8 mouse cellular contexts compared by ENCODE assay signal in the genomic region with DNA sequence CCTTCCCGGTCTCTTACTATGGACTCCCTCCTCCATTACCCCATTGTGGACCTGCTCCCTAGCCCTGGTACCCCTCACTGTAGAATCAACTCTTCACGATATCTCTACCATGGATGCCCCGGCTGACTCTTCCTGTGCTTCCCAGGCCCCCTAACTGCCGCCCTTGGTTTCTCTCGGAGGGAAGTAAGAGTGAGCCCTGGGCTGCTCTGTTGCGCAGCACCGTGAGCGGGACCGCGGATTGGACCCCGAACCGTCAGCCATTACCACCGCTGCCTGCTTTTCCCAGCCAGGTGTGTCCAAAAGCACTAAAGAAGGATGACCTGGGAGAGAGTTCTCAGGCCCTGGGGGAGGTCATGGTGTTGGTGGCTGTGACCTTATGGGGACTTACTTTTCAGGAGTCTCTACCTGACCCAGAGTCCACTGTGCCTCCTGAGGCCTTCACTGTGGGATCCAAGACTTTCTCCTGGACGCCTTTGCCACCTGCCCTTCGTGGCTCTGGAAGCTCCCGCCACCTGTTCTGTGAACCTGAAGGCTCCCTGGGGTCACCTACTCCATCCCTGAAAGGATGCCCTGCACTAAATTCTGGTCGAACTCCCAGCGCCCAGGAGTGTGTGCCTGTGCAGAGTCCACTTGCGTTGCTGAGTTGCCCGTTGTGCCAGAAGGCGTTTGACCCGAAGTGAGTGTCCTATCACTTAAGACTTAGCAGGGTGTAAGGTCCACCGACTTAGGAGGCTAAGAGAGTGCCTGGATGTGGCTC. TPM values are rescaled to one million over a fixed set of nuclear protein-coding genes. Genes with fewer than 3 reads are reported as not detected.
DNase-seq lines count a peak whose midpoint lies in the region; ATAC-seq and TF ChIP-seq lines count a peak whose summit lies in the region.

No protein-coding gene starts in this region.

- no peaks in the 10 kb centered on the region for H3K27me3 ChIP-seq in forebrain, embryonic 12.5 days
- no peaks in the 10 kb centered on the region for H3K27me3 ChIP-seq in intestine, embryonic 14.5 days (replicated peaks; ENCODE audit: control insufficient read depth, insufficient read depth, low read length)
- H3K27me3 ChIP-seq in liver, embryonic 16.5 days (ENCODE audit: control insufficient read depth, insufficient read depth, low read depth, low read length), result no peaks in the 10 kb centered on the region

- H3K9me3 ChIP-seq in forebrain, embryonic 12.5 days, result no peaks in the 10 kb centered on the region
- 0 out of 2 replicates have a peak, but pooled peaks cover 3% of the 10 kb centered on the region for H3K9me3 ChIP-seq in intestine, embryonic 14.5 days (ENCODE audit: control insufficient read depth, low read length)
- no peaks in the 10 kb centered on the region for H3K9me3 ChIP-seq in liver, embryonic 16.5 days (replicated peaks; ENCODE audit: control insufficient read depth, low read length)

- TF ChIP-seq POLR2A in bone marrow macrophage, adult 2 months (IDR thresholded peaks at IDR 0.05; ENCODE audit: borderline replicate concordance, low read depth, low read length), result no peak

- H3K27ac ChIP-seq in bone marrow macrophage, adult 2 months (ENCODE audit: insufficient read depth, low read depth, low read length), result peak overlapping the region; percentile 85
- H3K27ac ChIP-seq in forebrain, embryonic 12.5 days, result peak overlapping the region; percentile 99
- peak overlapping the region; percentile 98 for H3K27ac ChIP-seq in intestine, embryonic 14.5 days (ENCODE audit: low read depth)
- H3K27ac ChIP-seq in liver, embryonic 16.5 days (ENCODE audit: low read length), result peak overlapping the region; percentile 87

- peaks cover 13% of the 10 kb centered on the region for H3K4me1 ChIP-seq in bone marrow macrophage, adult 2 months (ENCODE audit: control insufficient read depth, insufficient read depth, low read length)
- peaks cover 33% of the 10 kb centered on the region for H3K4me1 ChIP-seq in forebrain, embryonic 12.5 days
- H3K4me1 ChIP-seq in intestine, embryonic 14.5 days (replicated peaks; ENCODE audit: control insufficient read depth, insufficient read depth, low read length), result peaks cover 14% of the 10 kb centered on the region
- peaks cover 11% of the 10 kb centered on the region; the same call in 1 of the 2 replicates for H3K4me1 ChIP-seq in liver, embryonic 16.5 days (ENCODE audit: control insufficient read depth, low read depth, low read length)

- 8% methylated on average over 23 of the region's 23 CpGs for WGBS in forebrain, embryonic 12.5 days
- 6% methylated on average over 23 of the region's 23 CpGs for WGBS in intestine, embryonic 14.5 days
- WGBS in liver, embryonic 16.5 days (ENCODE audit: insufficient replicate concordance), result 20% methylated on average over 23 of the region's 23 CpGs

- ATAC-seq in forebrain, embryonic 12.5 days (ENCODE audit: low FRiP score), result no peak; the same call in 1 of the 2 replicates
- ATAC-seq in intestine, embryonic 14.5 days (replicated peaks; ENCODE audit: low FRiP score, low TSS enrichment, low read depth), result peak; percentile 26
- ATAC-seq in liver, embryonic 16.5 days (ENCODE audit: low read depth), result peak; percentile 6

- DNase-seq in right cerebral cortex, postnatal 4 days, result peak; percentile 45
- DNase-seq in right cerebral cortex, postnatal 14 days, result no peak
- peak; percentile 63 for DNase-seq in intestine, embryonic 14.5 days (ENCODE audit: low spot score)
- peak; percentile 8 to 11 for DNase-seq in spleen, postnatal 36 days (ENCODE audit: low spot score in 2 of 2)
- no peak for DNase-seq in layer of hippocampus, adult 8-10 months (ENCODE audit: low spot score in 2 of 2)

- peaks cover 15% of the 10 kb centered on the region for H3K36me3 ChIP-seq in forebrain, embryonic 12.5 days (replicated peaks)
- 0 out of 2 replicates have a peak, but pooled peaks cover 5% of the 10 kb centered on the region for H3K36me3 ChIP-seq in intestine, embryonic 14.5 days (ENCODE audit: control insufficient read depth, insufficient read depth, low read length)
- H3K36me3 ChIP-seq in liver, embryonic 16.5 days (ENCODE audit: control insufficient read depth, insufficient read depth), result no peaks in the 10 kb centered on the region

- peak overlapping the region; percentile 92 for H3K4me3 ChIP-seq in bone marrow macrophage, adult 2 months (ENCODE audit: insufficient read depth, low read length)
- peak overlapping the region; percentile 60 for H3K4me3 ChIP-seq in forebrain, embryonic 12.5 days (replicated peaks)
- H3K4me3 ChIP-seq in intestine, embryonic 14.5 days (ENCODE audit: low read depth, low read length), result peak overlapping the region; percentile 56
- H3K4me3 ChIP-seq in liver, embryonic 16.5 days (ENCODE audit: low read depth, low read length), result peak overlapping the region; percentile 63

- peak overlapping the region; percentile 93 for H3K4me2 ChIP-seq in forebrain, embryonic 12.5 days
- H3K4me2 ChIP-seq in intestine, embryonic 14.5 days (ENCODE audit: low read length), result peak overlapping the region; percentile 67
- peak overlapping the region; percentile 87 for H3K4me2 ChIP-seq in liver, embryonic 16.5 days (ENCODE audit: low read depth, low read length)

- H3K9ac ChIP-seq in forebrain, embryonic 12.5 days, result peak overlapping the region; percentile 91
- peak overlapping the region; percentile 59 for H3K9ac ChIP-seq in intestine, embryonic 14.5 days (ENCODE audit: low read length)
- H3K9ac ChIP-seq in liver, embryonic 16.5 days (ENCODE audit: low read depth, low read length), result peak overlapping the region; percentile 62

- 0 out of 2 replicates have a peak, but pooled peaks have one; percentile 10 for TF ChIP-seq CTCF in bone marrow macrophage, adult 2 months (IDR thresholded peaks at IDR 0.05; ENCODE audit: low read depth, low read length)

RNA-seq across cellular contexts. Expression of a gene that starts 0.9 kb away (rescaled TPM):
- 27.9 and 28.1 TPM in 2 replicates for polyA plus RNA-seq in bone marrow macrophage, adult 2 months (2012; ENCODE audit: insufficient read depth, insufficient read length, missing spikeins)
- polyA plus RNA-seq in forebrain, embryonic 12.5 days (2016; fragmentation: Nextera tagmentation; extraction: Ambion mirVana), result 96.4 and 96.9 TPM in 2 replicates
- polyA plus RNA-seq in intestine, embryonic 14.5 days (2014; fragmentation: Nextera tagmentation; extraction: Ambion mirVana), result 74.6 and 81.2 TPM in 2 replicates
- polyA plus RNA-seq in liver, embryonic 16.5 days (2015; fragmentation: Nextera tagmentation; extraction: Ambion mirVana), result 17.1 and 18.6 TPM in 2 replicates
- 10 to 100 TPM; 24.1 to 35.0 (median 31.4) TPM for total RNA-seq in layer of hippocampus, adult 8-10 months (2022)

RNA-seq across cellular contexts. Expression of a gene that starts 28.1 kb away (rescaled TPM):
- 61.1 and 63.9 TPM in 2 replicates for polyA plus RNA-seq in bone marrow macrophage, adult 2 months (2012; ENCODE audit: insufficient read depth, insufficient read length, missing spikeins)
- polyA plus RNA-seq in forebrain, embryonic 12.5 days (2016; fragmentation: Nextera tagmentation; extraction: Ambion mirVana), result 12.3 and 14.2 TPM in 2 replicates
- 24.4 and 25.3 TPM in 2 replicates for polyA plus RNA-seq in intestine, embryonic 14.5 days (2014; fragmentation: Nextera tagmentation; extraction: Ambion mirVana)
- polyA plus RNA-seq in liver, embryonic 16.5 days (2015; fragmentation: Nextera tagmentation; extraction: Ambion mirVana), result 2.4 and 2.5 TPM in 2 replicates
- 100 to 1,000 TPM; 122 to 130 (median 125) TPM for total RNA-seq in layer of hippocampus, adult 8-10 months (2022)

Comparison
In these comparisons a context has a peak if more than half of its experiments do, and no peak if none do; other contexts are left out.
1. DNase-seq: peak in right cerebral cortex, postnatal 4 days (single experiment), intestine, embryonic 14.5 days (single experiment) and spleen, postnatal 36 days (2 of 2); none in right cerebral cortex, postnatal 14 days (single experiment) and layer of hippocampus, adult 8-10 months (0 of 2).
2. Peak in every context shown above with its lines, with median percentiles within 50 percentile points of each other: H3K27ac ChIP-seq, H3K4me3 ChIP-seq, H3K4me2 ChIP-seq and H3K9ac ChIP-seq.